Mouse (Mus musculus) myocyte (in vitro differentiated cells): ENCODE results near the gene Usp2. TPM values are rescaled to one million over a fixed set of nuclear protein-coding genes. Genes with fewer than 3 reads are reported as not detected.

ENCODE experiments used
- H3K27me3 ChIP-seq: one replicate; pipeline ENCODE4 v1.6.1; 2011; ENCODE audit not compliant: control insufficient read depth, insufficient read depth, insufficient read length
- H3K36me3 ChIP-seq: one replicate; pipeline ENCODE4 v1.6.1; 2011; ENCODE audit not compliant: control insufficient read depth, insufficient read depth
- H3K4me2 ChIP-seq: one replicate; pipeline ENCODE4 v1.6.1; 2011; ENCODE audit warnings: low read depth, control low read depth
- H3K4me3 ChIP-seq: one replicate; pipeline ENCODE4 v1.5.1; 2011; ENCODE audit warnings: mild to moderate bottlenecking, control low read depth, moderate library complexity
- H3K79me2 ChIP-seq: one replicate; pipeline ENCODE4 v1.6.1; 2011; ENCODE audit not compliant: control insufficient read depth, insufficient read depth
- H3ac ChIP-seq: one replicate; pipeline ENCODE4 v1.6.1; 2011; ENCODE audit not compliant: control insufficient read depth, insufficient read length
- CEBPB ChIP-seq: IDR thresholded peaks from 2 replicates; pipeline ENCODE4 v1.6.1; 2011; ENCODE audit warnings: mild to moderate bottlenecking, moderate library complexity; ENCODE audit not compliant: poor library complexity, insufficient read depth, severe bottlenecking
- E2F4 ChIP-seq: IDR thresholded peaks from one replicate; pipeline ENCODE4 v1.6.1; 2011; ENCODE audit warnings: mild to moderate bottlenecking, control low read depth, moderate library complexity; ENCODE audit not compliant: insufficient read depth
- MAX ChIP-seq: IDR thresholded peaks from one replicate; pipeline ENCODE4 v1.6.1; 2011; ENCODE audit warnings: low read depth, mild to moderate bottlenecking, control low read depth
- MYOD1 ChIP-seq, 3 experiments: IDR thresholded peaks; one replicate each; pipeline ENCODE4 v1.6.1; 2011; ENCODE audit warnings: control low read depth in 2 of 3, low read depth in 2 of 3, mild to moderate bottlenecking in 2 of 3, moderate library complexity in 1 of 3; ENCODE audit not compliant: insufficient read length in 2 of 3, control insufficient read depth in 1 of 3
- MYOG ChIP-seq, 3 experiments: IDR thresholded peaks; one replicate each; pipeline ENCODE4 v1.6.1; 2011; ENCODE audit warnings: control low read depth in 2 of 3, low read depth in 2 of 3, mild to moderate bottlenecking in 2 of 3; ENCODE audit not compliant: insufficient read length in 2 of 3, control insufficient read depth in 1 of 3, insufficient read depth in 1 of 3
- POLR2A ChIP-seq: IDR thresholded peaks from one replicate; pipeline ENCODE4 v1.6.1; 2011; ENCODE audit warnings: low read depth, mild to moderate bottlenecking, control low read depth, moderate library complexity; ENCODE audit not compliant: insufficient read length
- POLR2AphosphoS2 ChIP-seq: IDR thresholded peaks from one replicate; pipeline ENCODE4 v1.6.1; 2011; ENCODE audit warnings: low read depth, control low read depth; ENCODE audit not compliant: insufficient read length
- REST ChIP-seq: IDR thresholded peaks from one replicate; pipeline ENCODE4 v1.6.1; 2011; ENCODE audit warnings: mild to moderate bottlenecking, control low read depth, moderate library complexity; ENCODE audit not compliant: insufficient read depth, insufficient read length
- SRF ChIP-seq: IDR thresholded peaks from one replicate; pipeline ENCODE4 v1.6.1; 2011; ENCODE audit warnings: low read depth; ENCODE audit not compliant: control insufficient read depth, insufficient read length
- TCF12 ChIP-seq: IDR thresholded peaks from one replicate; pipeline ENCODE4 v1.6.1; 2011; ENCODE audit warnings: mild to moderate bottlenecking, control low read depth; ENCODE audit not compliant: poor library complexity, insufficient read depth, severe bottlenecking
- TCF3 ChIP-seq: IDR thresholded peaks from one replicate; pipeline ENCODE4 v1.6.1; 2011; ENCODE audit warnings: low read depth, control low read depth; ENCODE audit not compliant: insufficient read length
- USF1 ChIP-seq: IDR thresholded peaks from one replicate; pipeline ENCODE4 v1.6.1; 2011; ENCODE audit warnings: low read depth, mild to moderate bottlenecking, control low read depth, moderate library complexity
- polyA plus RNA-seq: library from polyadenylated mRNA; unstranded; fragments of >200 nt; fragmentation: generic; extraction: Trizol; gene quantifications from one replicate; pipeline ENCODE4 v1.2.1, GENCODE M21; 2012; ENCODE audit warnings: missing spikeins

Usp2 gene
- polyA plus RNA-seq, 1 experiment, result 17.0 TPM

- H3ac ChIP-seq, result no peak overlapping the region
- TF ChIP-seq POLR2AphosphoS2 (no peak), TCF12 (no peak), USF1 (no peak), E2F4 (no peak), POLR2A (no peak), SRF (no peak), MYOD1 (IDR thresholded peaks at IDR 0.05; ENCODE audit: control insufficient read depth in 1 of 3, insufficient read length in 2 of 3, low read depth in 2 of 3) (no peak), MYOG (IDR thresholded peaks at IDR 0.05; ENCODE audit: control insufficient read depth in 1 of 3, insufficient read depth in 1 of 3, insufficient read length in 2 of 3, low read depth in 2 of 3) (no peak), TCF3 (no peak), MAX (no peak), CEBPB (no peak), REST (no peak)
- peaks cover 38% of the 10 kb centered on the region for H3K79me2 ChIP-seq
- H3K4me2 ChIP-seq, result no peak overlapping the region
- no peaks in the 10 kb centered on the region for H3K27me3 ChIP-seq
- no peak overlapping the region for H3K4me3 ChIP-seq
- no peaks in the 10 kb centered on the region for H3K36me3 ChIP-seq
These were observed 39.4 kb downstream of the Usp2 start for GRCm38 (mm10) chr9:44106182-44106581.

- Histone ChIP-seq H3K36me3 (no peaks in the 10 kb centered on the region), H3K4me3 (no peak overlapping the region), H3K4me2 (no peak overlapping the region)
These were observed 39.8 kb downstream of the Usp2 start for GRCm38 (mm10) chr9:44106596-44106995.

GRCm38 (mm10) chr9:44107110-44107509 lies 40.3 kb downstream of the Usp2 start, which contains the start of gene C1qtnf5:
TSS of gene C1qtnf5 (plus strand) at chr9:44107245.
- Histone ChIP-seq H3K4me2 (no peak within 1 kb of the TSS), H3K27me3 (no peaks in the 10 kb centered on the region), H3K79me2 (peaks cover 38% of the 10 kb centered on the region), H3K36me3 (no peaks in the 10 kb centered on the region), H3K4me3 (no peak within 1 kb of the TSS), H3ac (no peak within 1 kb of the TSS)
- TF ChIP-seq REST (no peak), MYOD1 (IDR thresholded peaks at IDR 0.05; ENCODE audit: control insufficient read depth in 1 of 3, insufficient read length in 2 of 3, low read depth in 2 of 3) (no peak), MAX (no peak)

More at GRCm38 (mm10) chr9:44106596-44106995, 39.8 kb downstream of the Usp2 start:
- Histone ChIP-seq H3K79me2 (peaks cover 38% of the 10 kb centered on the region), H3K27me3 (no peaks in the 10 kb centered on the region), H3ac (no peak overlapping the region)
- TF ChIP-seq CEBPB (no peak), TCF12 (no peak), MYOD1 (IDR thresholded peaks at IDR 0.05; ENCODE audit: control insufficient read depth in 1 of 3, insufficient read length in 2 of 3, low read depth in 2 of 3) (no peak), MYOG (IDR thresholded peaks at IDR 0.05; ENCODE audit: control insufficient read depth in 1 of 3, insufficient read depth in 1 of 3, insufficient read length in 2 of 3, low read depth in 2 of 3) (no peak), TCF3 (no peak), POLR2AphosphoS2 (no peak), MAX (no peak), POLR2A (no peak), USF1 (no peak), REST (no peak), E2F4 (no peak), SRF (no peak)

GRCm38 (mm10) chr9:44107557-44108179 lies 40.8 kb downstream of the Usp2 start:
- no peaks in the 10 kb centered on the region for H3K27me3 ChIP-seq
- no peaks in the 10 kb centered on the region for H3K36me3 ChIP-seq
- no peak overlapping the region for H3K4me3 ChIP-seq
- H3K4me2 ChIP-seq, result no peak overlapping the region
- H3K79me2 ChIP-seq, result peaks cover 38% of the 10 kb centered on the region
- TF ChIP-seq POLR2A, result no peak
- TF ChIP-seq MYOG (IDR thresholded peaks at IDR 0.05; ENCODE audit: control insufficient read depth in 1 of 3, insufficient read depth in 1 of 3, insufficient read length in 2 of 3, low read depth in 2 of 3), result no peak
- TF ChIP-seq REST, result no peak
- no peak for TF ChIP-seq TCF3
- TF ChIP-seq SRF, result no peak
- no peak overlapping the region for H3ac ChIP-seq

GRCm38 (mm10) chr9:44108269-44109055 lies 41.6 kb downstream of the Usp2 start:
- no peak overlapping the region for H3K4me3 ChIP-seq
- H3K36me3 ChIP-seq, result no peaks in the 10 kb centered on the region
- TF ChIP-seq CEBPB (no peak), REST (no peak), MYOG (IDR thresholded peaks at IDR 0.05; ENCODE audit: control insufficient read depth in 1 of 3, insufficient read depth in 1 of 3, insufficient read length in 2 of 3, low read depth in 2 of 3) (no peak), E2F4 (no peak), TCF12 (no peak), SRF (no peak), USF1 (no peak), POLR2AphosphoS2 (no peak), POLR2A (no peak), MAX (no peak), TCF3 (no peak), MYOD1 (IDR thresholded peaks at IDR 0.05; ENCODE audit: control insufficient read depth in 1 of 3, insufficient read length in 2 of 3, low read depth in 2 of 3) (no peak)
- peaks cover 38% of the 10 kb centered on the region for H3K79me2 ChIP-seq
- H3ac ChIP-seq, result no peak overlapping the region
- no peaks in the 10 kb centered on the region for H3K27me3 ChIP-seq
- no peak overlapping the region for H3K4me2 ChIP-seq
